Mouse (Mus musculus): ENCODE measurements at regions not wholly inside any gene's neighbourhood (a gene's known extent, or its start where the extent isn't known, plus 50 kb on each side); places are given as distances from the start of the nearest gene placed in this dataset.
"Not testable (repeated sequence)": the region's sequence is repeated elsewhere in the genome, so short reads cannot be mapped to it uniquely, and the experiment has no call there.

DNA sequence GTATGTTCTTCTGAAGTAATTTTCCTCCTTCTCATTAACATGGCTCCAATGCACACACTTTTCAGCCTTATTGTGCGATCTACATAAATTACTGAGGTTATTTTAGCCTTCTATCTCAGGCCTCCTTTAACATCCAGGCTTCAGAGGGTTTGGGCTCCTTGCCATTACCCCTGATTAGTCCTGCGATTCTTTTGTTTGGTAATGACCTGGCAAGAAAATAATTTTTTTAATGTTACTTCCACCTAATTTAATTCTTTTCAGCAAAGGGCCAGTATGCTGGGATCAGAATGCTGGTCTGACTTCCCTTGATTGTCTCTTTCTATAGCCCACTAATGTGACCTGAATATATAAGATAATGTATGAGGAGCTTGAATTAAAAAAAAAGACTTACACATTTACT lies 739.4 kb downstream of the Tbl1xr1 start:
- DNase-seq (ENCODE audit: low spot score in 2 of 2): no peak

- no peak for DNase-seq (ENCODE audit: low spot score in 2 of 2)
These were observed 750.0 kb downstream of the Tbl1xr1 start for GRCm38 (mm10) chr3:22826485-22826884.

DNA sequence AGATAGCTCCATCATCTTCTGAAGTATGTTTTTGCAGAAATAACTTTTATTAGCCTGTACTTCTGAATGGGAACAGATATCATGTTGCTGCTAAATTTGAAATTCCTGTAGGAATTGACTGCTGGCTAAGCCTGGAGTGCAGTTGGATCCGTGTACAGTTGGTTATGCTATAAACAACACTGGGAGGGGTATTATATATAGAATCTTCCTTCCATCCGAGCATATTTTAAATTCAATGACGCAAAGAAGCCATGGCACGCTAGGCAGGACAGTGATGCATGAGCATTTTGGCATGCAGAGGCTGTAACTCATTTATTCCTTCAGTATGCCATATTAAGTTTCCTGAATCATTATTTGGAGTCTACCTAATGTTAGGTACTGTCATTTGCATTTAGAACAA lies 762.5 kb downstream of the Tbl1xr1 start:
- peak; percentile 19 to 35 for DNase-seq (ENCODE audit: low spot score in 2 of 2)

DNA sequence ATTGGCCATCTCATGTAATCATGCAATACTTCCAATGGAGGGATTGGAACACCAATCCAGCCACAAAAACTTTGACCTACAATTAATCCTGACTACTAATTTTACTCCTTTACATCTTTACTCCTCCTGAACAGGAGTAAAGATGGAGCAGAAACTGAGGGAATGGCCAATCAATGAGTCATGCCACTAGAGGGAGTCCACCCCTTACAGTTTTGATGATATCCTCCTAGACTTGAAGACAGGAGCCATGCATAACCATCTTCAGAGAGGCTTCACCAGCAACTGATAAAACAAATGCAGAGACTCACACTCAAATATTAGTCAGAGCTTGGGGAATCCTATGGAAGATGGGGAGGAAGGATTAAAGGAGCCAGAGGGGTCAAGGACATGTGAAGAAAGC lies 774.0 kb downstream of the Tbl1xr1 start:
- no peak for DNase-seq (ENCODE audit: low spot score in 2 of 2)

GRCm38 (mm10) chr3:22863595-22863994 lies 787.1 kb downstream of the Tbl1xr1 start:
- DNase-seq (ENCODE audit: low spot score in 2 of 2): no peak

DNA sequence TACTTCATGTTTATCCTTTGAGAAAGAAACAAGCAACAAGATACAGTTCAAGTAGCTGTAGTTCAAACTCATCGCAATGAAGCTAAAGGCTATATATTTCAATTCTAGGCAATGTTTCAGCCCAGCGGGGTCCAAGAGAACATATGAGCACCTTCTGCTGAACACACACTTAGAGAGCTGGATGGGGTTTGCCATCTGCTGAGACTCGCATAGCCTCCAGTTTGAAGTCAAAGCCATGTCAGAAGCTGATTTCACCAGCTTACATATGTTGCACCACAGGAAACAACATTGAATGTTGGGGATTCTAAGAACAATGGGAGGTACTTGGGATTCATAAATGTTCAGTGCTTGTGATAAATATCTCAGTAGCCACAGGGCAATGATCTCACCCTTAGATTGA lies 801.4 kb downstream of the Tbl1xr1 start:
- no peak for DNase-seq (ENCODE audit: low spot score in 2 of 2)

DNA sequence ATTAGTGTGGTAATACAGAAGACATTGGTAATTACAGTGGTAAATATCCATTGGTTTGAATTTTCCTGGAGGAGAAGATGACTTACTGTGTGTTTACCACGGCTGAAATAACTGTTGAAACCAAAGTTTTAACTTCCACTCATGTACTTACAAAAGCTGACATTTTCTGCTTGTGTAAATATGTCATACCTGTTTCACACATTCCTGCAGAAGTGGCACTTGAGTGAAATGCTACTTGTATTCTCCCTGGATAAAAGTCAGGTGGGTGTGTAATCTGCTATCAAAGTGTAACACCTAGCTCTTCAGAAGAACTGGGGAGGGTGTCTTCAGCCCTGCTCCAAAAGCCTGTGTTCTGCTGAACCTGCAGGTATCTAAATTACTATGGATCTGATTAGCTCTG lies 816.3 kb downstream of the Tbl1xr1 start:
- no peak for DNase-seq (ENCODE audit: low spot score in 2 of 2)

DNA sequence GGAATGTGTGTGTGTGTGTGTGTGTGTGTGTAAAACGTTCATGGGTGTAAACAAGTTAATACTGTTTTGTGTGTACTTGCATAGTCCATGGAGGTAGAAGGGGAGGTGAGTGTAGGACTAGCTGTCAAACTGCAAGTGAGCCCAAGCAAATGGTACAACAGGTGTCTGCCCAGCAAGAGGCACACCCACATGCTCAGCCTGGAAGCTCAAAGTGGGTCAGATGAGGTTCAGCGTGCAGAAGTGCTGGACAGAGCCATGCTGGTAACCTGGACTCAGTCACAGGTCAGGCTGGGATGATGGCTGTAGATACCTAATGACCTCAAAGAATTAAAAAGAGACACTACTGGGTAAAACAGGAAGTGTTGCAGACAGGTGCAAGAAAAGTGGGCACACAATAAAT lies 821.2 kb downstream of the Tbl1xr1 start:
- no peak for DNase-seq (ENCODE audit: low spot score in 2 of 2)

DNA sequence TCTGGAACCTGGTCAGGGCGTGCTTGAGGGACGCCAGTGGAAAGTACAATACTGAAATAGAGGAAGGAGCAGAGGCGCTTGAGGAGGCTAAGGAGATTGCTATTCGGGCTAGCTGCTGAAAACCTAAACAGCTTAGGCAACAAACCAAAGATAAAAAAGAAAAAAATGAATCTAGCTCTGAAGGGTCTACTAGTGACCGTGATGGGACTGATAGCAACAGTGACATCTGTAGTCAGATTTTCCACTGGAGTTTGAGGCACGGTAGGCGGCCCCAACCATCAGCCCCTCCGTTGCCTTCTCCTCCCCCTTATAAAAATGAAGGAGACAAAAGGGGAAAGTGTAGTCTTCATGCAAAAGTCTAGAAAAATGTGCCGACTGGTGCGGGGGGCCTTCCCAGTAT lies 824.5 kb downstream of the Tbl1xr1 start:
- no peak for DNase-seq (ENCODE audit: low spot score in 2 of 2)

GRCm38 (mm10) chr3:22928970-22929369 lies 852.5 kb downstream of the Tbl1xr1 start:
- no peak for DNase-seq (ENCODE audit: low spot score in 2 of 2)

DNA sequence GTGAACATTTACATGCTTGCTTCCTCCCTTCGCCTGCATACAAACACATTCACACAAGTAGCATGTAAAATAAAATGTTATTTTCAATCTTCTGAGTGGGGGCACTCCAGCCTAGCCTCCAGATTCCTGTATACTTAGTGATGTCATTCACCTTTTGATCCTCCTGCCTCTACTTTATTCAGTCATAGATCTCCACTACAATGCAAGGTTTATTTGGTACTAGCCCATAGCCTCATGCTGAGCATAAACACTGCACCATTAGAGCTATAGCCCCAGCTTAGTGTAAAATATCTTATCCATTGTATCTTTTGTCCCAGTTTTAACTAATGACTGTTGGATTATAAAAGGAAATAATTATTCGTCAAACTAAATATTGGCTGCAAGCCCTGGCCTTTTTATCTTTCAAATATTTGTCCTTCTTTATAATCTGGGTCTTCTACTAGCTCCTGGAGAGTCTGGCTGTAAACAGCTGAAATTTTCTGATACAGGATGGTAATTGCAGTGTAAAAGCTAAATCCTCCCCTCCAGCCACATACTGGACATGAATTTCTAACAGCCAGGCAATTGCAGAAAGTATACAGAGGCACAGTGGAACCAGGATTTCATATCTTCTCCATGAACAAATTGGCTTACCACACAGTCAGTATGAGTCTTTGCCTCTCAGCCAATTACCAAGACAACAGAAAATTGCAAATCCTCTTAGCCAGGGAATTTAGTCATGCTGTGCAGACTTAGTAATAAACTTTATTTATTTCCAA lies 853.5 kb downstream of the Tbl1xr1 start:
- no peak for DNase-seq (ENCODE audit: low spot score in 2 of 2)

DNA sequence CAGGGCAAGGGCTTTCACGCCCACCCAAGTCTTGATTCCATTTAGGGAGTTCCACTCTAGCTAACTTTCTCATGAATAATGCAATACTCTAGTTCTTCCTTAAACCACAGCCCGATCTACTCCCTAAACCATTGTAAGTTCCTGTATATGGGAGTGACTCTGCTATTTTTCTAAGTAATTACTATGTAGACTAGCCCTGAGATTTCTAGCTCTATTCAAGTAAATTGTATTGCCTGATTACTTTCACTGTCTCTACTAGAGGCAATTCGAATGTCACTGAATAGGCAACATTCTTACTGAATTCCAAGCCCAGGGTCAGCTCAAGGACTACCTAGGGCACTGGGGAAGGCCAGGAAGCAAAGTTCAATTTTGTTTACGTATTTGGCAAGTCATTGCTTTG lies 869.2 kb downstream of the Tbl1xr1 start:
- not testable (repeated sequence) for DNase-seq (ENCODE audit: low spot score in 2 of 2)

DNA sequence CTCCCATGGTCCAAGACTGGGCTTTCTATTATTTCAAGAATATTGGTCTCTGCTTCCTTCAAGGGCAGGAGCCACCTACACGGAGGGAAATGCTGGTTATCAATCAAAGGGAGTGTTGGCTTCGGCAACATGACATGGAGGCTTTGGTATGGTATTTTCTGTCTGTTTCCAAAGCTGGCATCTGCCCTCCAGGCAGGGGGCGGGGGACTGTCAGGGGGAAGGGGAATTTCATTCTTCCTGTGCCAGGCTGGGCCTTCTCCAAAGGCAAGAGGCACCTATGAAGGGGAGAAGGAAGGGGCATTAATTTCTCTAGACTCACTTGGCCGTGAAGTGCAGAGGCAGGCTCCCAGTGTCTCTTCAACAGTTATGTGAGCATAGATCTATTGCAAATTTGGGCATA lies 870.7 kb downstream of the Tbl1xr1 start:
- DNase-seq (ENCODE audit: low spot score in 2 of 2): no peak

- no peak for DNase-seq (ENCODE audit: low spot score in 2 of 2)
These were observed 871.8 kb downstream of the Tbl1xr1 start for GRCm38 (mm10) chr3:22948168-22948768.

DNA sequence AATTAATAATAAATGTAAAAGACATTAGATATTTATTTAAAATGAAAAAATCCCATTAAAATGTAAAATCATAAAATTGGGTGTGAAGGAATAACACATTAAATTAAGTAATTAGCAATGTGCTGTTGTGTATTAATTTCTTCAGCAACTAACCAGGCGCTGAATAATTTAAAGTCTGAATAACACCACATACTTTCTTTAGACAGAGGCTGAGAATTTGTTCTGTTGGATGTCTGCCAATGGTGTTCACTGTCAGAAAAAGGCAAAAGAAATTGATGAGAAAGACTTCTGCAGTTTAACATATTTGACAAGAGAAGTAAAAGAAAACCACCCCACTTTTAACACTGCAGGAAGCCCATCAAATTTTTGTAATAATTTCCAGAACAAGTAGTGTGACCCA lies 881.0 kb downstream of the Tbl1xr1 start:
- peak in 1 of 2 experiments; percentile 24 for DNase-seq (ENCODE audit: low spot score in 2 of 2)

- DNase-seq (ENCODE audit: low spot score in 2 of 2): no peak
These were observed 896.2 kb downstream of the Tbl1xr1 start for GRCm38 (mm10) chr3:22972681-22973080.

DNA sequence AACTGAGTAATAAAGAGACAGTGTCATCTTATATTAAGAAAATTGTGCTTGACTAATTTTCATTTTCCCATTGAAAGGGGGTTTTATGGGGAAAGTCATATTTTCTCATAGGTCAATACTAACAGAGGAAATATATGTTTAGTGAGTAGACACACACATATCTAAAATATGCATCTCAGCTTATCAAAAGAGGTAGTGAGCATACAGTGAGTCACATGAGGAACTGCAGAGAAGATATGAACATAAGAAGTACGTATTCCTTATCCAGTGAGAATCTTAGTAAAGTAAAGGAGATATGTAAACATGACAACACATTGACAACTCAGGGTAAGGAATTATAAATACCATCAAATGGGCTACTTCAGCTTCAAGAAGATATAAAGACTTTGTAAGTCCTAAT lies 900.3 kb downstream of the Tbl1xr1 start:
- DNase-seq (ENCODE audit: low spot score in 2 of 2): no peak

DNA sequence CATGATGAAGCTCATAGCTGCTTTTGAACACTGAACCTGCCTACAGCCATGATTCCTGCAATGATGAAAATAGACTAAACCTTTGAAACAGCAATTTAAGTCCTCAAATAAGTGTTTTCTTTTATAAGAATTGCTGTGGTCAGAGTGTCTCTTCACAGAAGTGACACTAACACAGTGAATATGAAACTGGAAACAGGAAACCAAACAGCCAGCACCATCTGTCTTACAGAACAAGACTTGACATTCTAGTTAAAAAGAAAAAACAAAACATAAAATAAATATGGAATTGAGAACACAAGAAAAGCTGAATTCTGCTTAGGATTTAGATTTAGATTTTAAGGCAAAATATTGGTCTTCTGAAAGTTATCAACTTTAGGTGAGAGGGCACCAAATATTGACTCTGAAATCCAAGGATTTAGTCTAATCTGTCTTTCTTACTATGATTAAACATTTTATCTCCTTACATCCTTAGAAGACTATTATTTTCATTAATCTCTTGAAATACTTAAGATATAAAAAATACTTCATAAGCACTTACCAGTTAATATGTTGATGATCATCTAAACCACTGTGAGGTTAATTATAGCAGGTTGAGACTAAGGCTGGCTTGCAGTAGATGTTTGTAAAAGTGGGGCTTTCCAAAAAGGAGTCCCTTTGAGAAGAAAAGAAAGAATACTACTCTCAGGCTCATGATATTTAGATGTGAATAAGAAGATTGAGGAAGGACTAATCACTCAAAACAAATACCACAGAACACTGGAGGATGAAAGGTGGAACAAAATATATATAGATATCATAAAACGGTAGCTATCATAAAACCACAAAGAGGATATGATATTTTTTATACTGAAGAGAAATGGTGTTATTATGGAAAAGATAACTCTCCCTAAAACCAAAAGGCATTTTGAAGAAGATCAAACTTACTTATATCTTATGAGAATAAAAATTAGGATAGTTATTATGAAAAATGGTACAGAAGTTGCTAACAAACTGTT lies 903.7 kb downstream of the Tbl1xr1 start:
- no peak for DNase-seq (ENCODE audit: low spot score in 2 of 2)

DNA sequence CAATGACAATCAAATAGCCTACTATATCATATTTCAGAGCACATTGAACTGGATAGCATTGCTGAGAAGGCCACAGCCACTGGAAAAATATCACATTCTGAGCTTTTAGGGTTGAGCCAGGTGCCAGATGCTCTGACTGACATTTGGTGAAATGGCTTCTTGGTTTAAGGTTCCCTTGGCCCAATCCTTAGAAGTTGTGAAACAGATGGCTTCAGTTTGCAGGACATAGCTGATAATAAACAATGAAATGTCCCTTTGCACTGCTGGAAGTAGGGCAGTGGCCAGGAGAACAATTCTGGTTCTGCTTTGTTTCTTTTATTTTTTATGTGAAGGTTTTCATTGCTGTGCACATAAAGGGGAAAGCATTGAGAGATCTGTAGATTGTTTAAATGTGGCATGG lies 906.0 kb downstream of the Tbl1xr1 start:
- no peak for DNase-seq (ENCODE audit: low spot score in 2 of 2)

DNA sequence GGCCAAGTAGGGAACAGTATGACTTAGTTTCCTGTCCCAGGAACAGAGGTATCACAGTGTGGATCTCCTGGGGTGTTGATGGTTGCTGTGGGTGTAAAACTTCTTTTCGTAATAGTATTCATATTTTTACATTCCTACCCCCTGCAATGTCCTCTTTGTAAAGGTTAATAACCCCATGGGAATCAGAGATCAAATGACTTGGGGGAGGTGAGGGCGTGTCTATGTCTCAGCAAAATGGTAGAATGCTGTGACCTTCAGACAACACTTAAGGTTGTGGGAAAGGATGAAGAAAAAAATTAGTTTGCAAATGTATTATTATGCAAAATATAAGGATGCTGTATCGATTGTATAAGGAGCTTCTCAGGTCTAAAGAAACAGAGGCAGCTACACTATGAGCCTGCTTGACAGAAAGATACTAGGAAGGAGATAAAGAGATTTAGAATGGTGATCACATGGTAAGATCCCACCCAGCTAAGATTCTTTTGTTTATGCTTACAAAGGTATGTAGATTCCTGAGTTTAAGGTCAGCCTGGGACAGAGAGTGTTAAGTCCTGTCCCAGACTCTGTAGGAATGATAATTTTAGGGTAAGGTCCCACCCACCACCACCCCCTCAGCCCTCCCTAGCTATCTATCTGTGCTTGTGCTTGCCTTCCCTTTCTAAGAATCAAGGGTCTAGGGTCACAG lies 913.8 kb downstream of the Tbl1xr1 start:
- no peak for DNase-seq (ENCODE audit: low spot score in 2 of 2)

- DNase-seq (ENCODE audit: low spot score in 2 of 2): no peak
These were observed 918.8 kb downstream of the Tbl1xr1 start for GRCm38 (mm10) chr3:22995228-22995627.

DNA sequence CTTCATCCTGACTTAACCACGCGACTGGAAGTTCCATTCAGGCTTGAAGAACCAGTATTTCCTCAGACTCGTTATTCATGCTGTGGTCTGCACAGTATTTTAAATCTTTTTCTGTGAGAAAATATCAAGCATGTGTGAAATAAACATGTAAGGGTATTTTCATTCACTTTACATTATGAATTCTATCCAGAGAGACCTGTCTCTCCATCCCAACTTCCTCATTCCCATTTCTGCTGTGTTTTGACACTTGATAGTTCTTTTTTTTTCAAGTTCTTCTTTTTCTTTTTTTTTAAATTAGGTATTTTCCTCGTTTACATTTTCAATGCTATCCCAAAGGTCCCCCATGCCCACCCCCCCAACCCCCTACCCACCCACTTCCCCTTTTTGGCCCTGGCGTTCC lies 919.4 kb downstream of the Tbl1xr1 start:
- no peak for DNase-seq (ENCODE audit: low spot score in 2 of 2)

Data from right cerebral cortex, postnatal 10 days (tissue).